Mouse (Mus musculus) skeletal muscle tissue, postnatal 0 days (tissue): ENCODE data around the gene Csk. TPM values are rescaled to one million over a fixed set of nuclear protein-coding genes. Genes with fewer than 3 reads are reported as not detected.

Experiments
- polyA plus RNA-seq: library from polyadenylated mRNA; unstranded; fragments of >200 nt; fragmentation: Nextera tagmentation; extraction: Ambion mirVana; gene quantifications from 2 replicates; pipeline ENCODE4 v1.2.1, GENCODE M21; 2015

The Csk gene
- 10.5 and 13.5 TPM in 2 replicates for polyA plus RNA-seq

GRCm38 (mm10) chr9:57653283-57653682 lies at the start of gene Csk:
Csk (minus strand) TSS chr9:57653631.

DNA sequence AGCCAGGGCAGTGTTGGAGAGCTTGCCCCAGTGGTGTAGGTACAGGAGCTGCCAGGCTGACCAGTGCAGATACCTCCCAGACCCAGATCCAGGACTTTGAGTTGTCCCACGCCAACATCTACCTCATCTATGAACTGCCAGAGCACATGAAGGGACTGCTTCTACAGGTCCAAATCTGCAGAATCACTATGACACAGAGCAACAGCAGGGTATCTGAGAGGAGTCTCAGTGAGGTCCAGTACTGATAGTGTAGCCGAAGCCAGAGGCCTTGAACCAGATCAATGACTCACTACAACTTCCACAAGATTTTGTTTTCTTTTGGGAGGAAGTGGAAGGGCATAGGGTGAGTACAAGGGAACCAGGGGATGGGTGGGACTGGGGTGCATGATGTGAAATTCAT lies 34.3 kb upstream of the Csk start, which contains the start of gene Cyp1a1:
TSS of gene Cyp1a1 (plus strand) at position 178 of the 400 bp plus-strand sequence.

DNA sequence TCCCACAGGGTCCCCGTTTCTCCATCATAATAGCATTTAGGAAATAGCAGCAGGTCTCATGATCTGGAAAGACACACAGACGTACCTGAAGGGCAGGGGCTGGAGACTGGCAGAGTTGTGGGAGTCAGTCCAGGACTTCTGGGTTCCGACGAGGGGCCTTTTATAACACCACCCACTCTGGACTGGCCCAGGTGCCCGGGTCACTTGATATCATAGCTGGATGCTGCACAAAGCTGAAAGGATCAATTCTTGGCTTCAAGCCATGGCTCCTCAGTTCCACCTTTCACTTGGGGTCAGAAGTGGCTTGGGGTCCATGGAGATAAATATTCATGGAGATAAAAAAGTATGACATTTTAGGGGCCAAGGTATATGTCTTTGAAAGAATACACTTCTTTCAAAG lies 30.1 kb upstream of the Csk start, which contains the start of gene Cyp1a2:
TSS of gene Cyp1a2 (minus strand) at position 184 of the 400 bp plus-strand sequence.

GRCm38 (mm10) chr9:57620674-57621073 lies 32.8 kb downstream of the Csk start, which contains the start of gene Lman1l:
Lman1l (minus strand) TSS chr9:57620774.

GRCm38 (mm10) chr9:57606139-57606851 lies 47.1 kb downstream of the Csk start, which contains the start of gene Cplx3:
Cplx3 (minus strand) TSS chr9:57606281.

GRCm38 (mm10) chr9:57589224-57590126 lies 64.0 kb downstream of the Csk start, which contains the start of gene Ulk3:
Ulk3 (plus strand) TSS chr9:57589452.

Other genes with a start within 250 kb of the Csk start
- 14.5 and 14.9 TPM in 2 replicates for gene Ppcdc, start 213.5 kb downstream of the Csk start, polyA plus RNA-seq
- 7.9 and 8.3 TPM in 2 replicates for gene Scamp5, start 185.6 kb downstream of the Csk start, polyA plus RNA-seq
- 0.18 and 0.19 TPM in 2 replicates for gene Rpp25, start 149.6 kb downstream of the Csk start, polyA plus RNA-seq
- gene Cox5a, start 132.4 kb downstream of the Csk start, polyA plus RNA-seq: 1,582 and 1,881 TPM in 2 replicates
- gene Fam219b, start 116.1 kb downstream of the Csk start, polyA plus RNA-seq: 10.2 and 12.0 TPM in 2 replicates
- 118 and 126 TPM in 2 replicates for gene Mpi, start 100.9 kb downstream of the Csk start, polyA plus RNA-seq
- 77.4 and 83.4 TPM in 2 replicates for gene Scamp2, start 92.7 kb downstream of the Csk start, polyA plus RNA-seq
- gene Ulk3, start 64.2 kb downstream of the Csk start, polyA plus RNA-seq: 7.6 and 10.5 TPM in 2 replicates
- gene Cplx3, start 47.4 kb downstream of the Csk start, polyA plus RNA-seq: 0.09 and 0.10 TPM in 2 replicates
- gene Lman1l, start 32.9 kb downstream of the Csk start, polyA plus RNA-seq: not detected in 2 replicates
- gene Cyp1a2, start 30.1 kb upstream of the Csk start, polyA plus RNA-seq: not detected in 2 replicates
- gene Cyp1a1, start 34.3 kb upstream of the Csk start, polyA plus RNA-seq: not detected in 2 replicates
- gene Edc3, start 54.9 kb upstream of the Csk start, polyA plus RNA-seq: 11.0 and 11.1 TPM in 2 replicates
- gene Clk3, start 112.2 kb upstream of the Csk start, polyA plus RNA-seq: 33.6 and 34.7 TPM in 2 replicates
- 2.7 and 2.9 TPM in 2 replicates for gene Arid3b, start 183.2 kb upstream of the Csk start, polyA plus RNA-seq